Mouse (Mus musculus) hindbrain, embryonic 16.5 days (tissue): Measurements from ENCODE around the gene Jmjd1c. TPM values are rescaled to one million over a fixed set of nuclear protein-coding genes. Genes with fewer than 3 reads are reported as not detected.

Experiments used
- ATAC-seq: fragments of 200-750 bp; cut with Nextera tagmentation; 2 replicates; pipeline ENCODE4 v1.8.0; 2017; ENCODE audit warnings: moderate TSS enrichment, moderate library complexity
- H3K27ac ChIP-seq: fragments of 300-500 bp; sonication (generic); 2 replicates; pipeline ENCODE4 v1.5.1; 2014; ENCODE audit warnings: low read depth, mild to moderate bottlenecking, control low read depth, low read length, moderate library complexity
- H3K27me3 ChIP-seq: fragments of 300-500 bp; sonication (generic); replicated peaks from 2 replicates; pipeline ENCODE4 v1.6.1; 2014; ENCODE audit warnings: low read length; ENCODE audit not compliant: control insufficient read depth, insufficient read depth
- H3K36me3 ChIP-seq: fragments of 300-500 bp; sonication (generic); 2 replicates; pipeline ENCODE4 v1.6.1; 2014; ENCODE audit warnings: mild to moderate bottlenecking, low read length, moderate library complexity, mixed read lengths; ENCODE audit not compliant: control insufficient read depth, insufficient read depth
- H3K4me1 ChIP-seq: fragments of 300-500 bp; sonication (generic); 2 replicates; pipeline ENCODE4 v1.6.1; 2014; ENCODE audit warnings: low read depth, low read length; ENCODE audit not compliant: control insufficient read depth, insufficient read depth
- H3K4me2 ChIP-seq: fragments of 300-500 bp; sonication (generic); 2 replicates; pipeline ENCODE4 v1.6.1; 2014; ENCODE audit warnings: mild to moderate bottlenecking, low read length, control low read depth, moderate library complexity
- H3K4me3 ChIP-seq: fragments of 300-500 bp; sonication (generic); 2 replicates; pipeline ENCODE4 v1.5.1; 2014; ENCODE audit warnings: mild to moderate bottlenecking, low read length, control low read depth, moderate library complexity
- H3K9ac ChIP-seq: fragments of 300-500 bp; sonication (generic); 2 replicates; pipeline ENCODE4 v1.6.1; 2014; ENCODE audit warnings: low read depth, mild to moderate bottlenecking, control low read depth, low read length, moderate library complexity
- H3K9me3 ChIP-seq: fragments of 300-500 bp; sonication (generic); 2 replicates; pipeline ENCODE4 v1.6.1; 2014; ENCODE audit warnings: mild to moderate bottlenecking, low read length, moderate library complexity; ENCODE audit not compliant: control insufficient read depth
- WGBS: fragments of 180-500 bp; shearing (Covaris S2); extraction: QIAGEN DNeasy Blood & Tissue Kit; methylation state at CpG from one replicate; pipeline ENCODE4 v1.1.7; 2014; 5-methylcytosine and 5-hydroxymethylcytosine counted together
- polyA plus RNA-seq: library from polyadenylated mRNA; unstranded; fragments of >200 nt; fragmentation: Nextera tagmentation; extraction: Ambion mirVana; gene quantifications from 2 replicates; pipeline ENCODE4 v1.2.1, GENCODE M21; 2015

Jmjd1c gene
- polyA plus RNA-seq, 1 experiment from 2014 or later = 33.4 TPM

DNA sequence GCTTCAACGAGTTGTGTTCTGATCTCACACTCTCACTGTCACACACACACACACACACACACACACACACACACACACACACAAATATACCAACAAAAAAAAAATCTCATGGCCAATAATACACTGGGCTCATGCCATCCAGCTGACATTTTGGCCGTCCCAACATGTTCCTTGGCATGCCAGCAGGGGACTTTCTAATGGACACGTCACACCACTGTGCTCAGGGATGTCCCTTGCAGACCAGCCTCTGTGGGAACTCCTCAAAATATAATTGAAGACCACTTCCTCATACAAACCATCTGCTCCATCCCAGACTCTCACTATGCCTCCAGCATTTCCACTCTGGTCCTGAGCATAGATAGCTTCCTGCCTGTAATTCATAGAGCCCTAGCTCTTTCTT lies 29.5 kb upstream of the Jmjd1c start:
- Histone ChIP-seq H3K4me2 (no peak overlapping the region), H3K27ac (no peak overlapping the region; the same call in 1 of the 2 replicates), H3K4me3 (no peak overlapping the region), H3K4me1 (peaks cover 16% of the 10 kb centered on the region), H3K36me3 (no peaks in the 10 kb centered on the region), H3K9me3 (no peaks in the 10 kb centered on the region; the same call in 1 of the 2 replicates), H3K27me3 (no peaks in the 10 kb centered on the region), H3K9ac (no peak overlapping the region)
- 38% methylated on average over 3 of the region's 3 CpGs for WGBS
- ATAC-seq = peak; percentile 65; the same call in 1 of the 2 replicates

DNA sequence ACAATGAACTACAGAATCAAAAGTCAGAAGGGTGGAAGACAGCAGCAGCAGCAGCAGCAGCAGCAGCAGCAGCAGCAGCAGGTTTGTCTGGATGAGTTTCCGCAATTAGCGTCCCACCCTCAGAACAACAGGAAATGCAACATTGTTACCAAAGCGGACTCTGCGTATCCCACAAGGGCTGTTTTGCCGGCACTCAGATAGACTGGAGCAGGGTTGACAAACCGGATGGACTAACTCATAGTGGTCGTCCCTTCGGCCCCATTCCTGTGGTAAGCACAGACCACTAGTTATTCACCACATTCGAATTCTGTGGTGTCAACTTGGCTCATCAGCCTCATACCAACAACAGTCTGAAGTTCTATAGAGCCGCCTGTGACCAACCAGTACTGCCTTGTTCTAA lies 26.9 kb upstream of the Jmjd1c start:
- Histone ChIP-seq H3K4me2 (no peak overlapping the region), H3K4me1 (peaks cover 9% of the 10 kb centered on the region), H3K36me3 (no peaks in the 10 kb centered on the region), H3K27ac (no peak overlapping the region), H3K9ac (no peak overlapping the region), H3K9me3 (no peaks in the 10 kb centered on the region; the same call in 1 of the 2 replicates), H3K4me3 (no peak overlapping the region), H3K27me3 (no peaks in the 10 kb centered on the region)
- 89% methylated on average over 10 of the region's 10 CpGs for WGBS
- ATAC-seq = no peak

DNA sequence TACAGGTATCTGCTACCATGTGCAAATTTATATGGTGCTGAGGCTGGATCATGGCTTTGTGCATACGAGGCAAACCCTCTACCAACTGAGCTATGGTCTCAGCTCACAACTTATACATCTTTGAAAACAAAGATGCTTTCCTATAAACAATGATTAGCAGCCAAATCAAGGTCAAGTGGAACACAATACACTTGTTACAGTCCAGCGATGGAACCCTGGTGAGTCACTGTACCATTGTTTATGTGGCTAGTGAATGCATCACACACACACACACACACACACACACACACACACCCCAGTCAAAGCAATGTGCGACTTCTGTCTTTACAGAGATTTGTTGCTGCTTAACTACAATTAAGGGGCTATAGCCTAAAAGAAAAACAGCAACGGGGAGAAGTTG lies 24.5 kb upstream of the Jmjd1c start:
- Histone ChIP-seq H3K4me1 (peaks cover 3% of the 10 kb centered on the region), H3K9me3 (no peaks in the 10 kb centered on the region; the same call in 1 of the 2 replicates), H3K36me3 (no peaks in the 10 kb centered on the region), H3K4me2 (no peak overlapping the region), H3K27me3 (no peaks in the 10 kb centered on the region), H3K27ac (no peak overlapping the region), H3K9ac (no peak overlapping the region), H3K4me3 (no peak overlapping the region)
- ATAC-seq = no peak
- 73% methylated on average over 4 of the region's 4 CpGs for WGBS

DNA sequence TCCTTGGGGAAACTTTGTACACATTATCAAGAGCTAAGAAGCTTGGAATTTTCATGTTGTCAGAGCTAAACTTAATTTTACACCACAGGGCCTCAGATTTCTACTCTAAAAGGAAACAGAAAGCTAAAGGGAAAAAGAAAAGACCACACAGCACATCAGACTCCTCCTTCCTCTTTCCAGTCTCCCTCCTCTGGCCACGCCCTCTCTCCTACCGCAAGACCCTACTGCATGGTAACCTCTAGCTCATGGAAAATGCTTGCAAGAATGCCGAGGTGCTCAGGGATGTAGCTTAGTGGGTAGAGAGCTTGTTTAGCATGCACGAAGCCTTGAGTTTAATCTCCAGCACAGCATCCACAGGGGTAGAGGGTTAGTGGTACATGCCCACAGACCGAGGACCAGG lies 24.0 kb upstream of the Jmjd1c start:
- 91% methylated on average over 5 of the region's 5 CpGs for WGBS
- H3K9me3 ChIP-seq = no peaks in the 10 kb centered on the region; the same call in 1 of the 2 replicates
- H3K27me3 ChIP-seq = no peaks in the 10 kb centered on the region
- peaks cover 5% of the 10 kb centered on the region for H3K4me1 ChIP-seq
- no peaks in the 10 kb centered on the region for H3K36me3 ChIP-seq
- H3K27ac ChIP-seq = no peak overlapping the region
- H3K4me3 ChIP-seq = no peak overlapping the region
- H3K9ac ChIP-seq = no peak overlapping the region
- no peak for ATAC-seq
- H3K4me2 ChIP-seq = no peak overlapping the region

DNA sequence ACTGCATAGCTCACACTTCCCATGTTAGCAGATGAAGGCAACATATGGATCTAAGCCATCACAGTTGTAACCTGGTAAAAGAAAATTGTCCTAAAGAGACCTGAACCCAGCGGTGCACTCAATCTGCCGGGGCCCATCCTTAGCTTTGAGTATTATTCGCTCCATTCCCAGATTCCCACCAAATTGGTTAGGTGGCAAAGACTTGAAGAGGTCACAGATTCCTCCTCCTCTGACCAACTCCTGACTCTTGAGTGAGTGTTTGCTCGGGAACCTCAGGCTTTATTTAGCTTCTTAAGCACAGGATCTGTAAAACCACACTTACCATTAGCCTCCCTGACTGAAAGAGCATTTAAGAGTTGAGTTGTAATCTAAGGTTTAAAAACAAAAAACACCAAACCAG lies 23.3 kb upstream of the Jmjd1c start:
- H3K4me2 ChIP-seq = no peak overlapping the region
- ATAC-seq = no peak
- H3K4me1 ChIP-seq = peaks cover 5% of the 10 kb centered on the region
- WGBS = 89% methylated on average over 4 of the region's 4 CpGs
- no peaks in the 10 kb centered on the region; the same call in 1 of the 2 replicates for H3K9me3 ChIP-seq
- no peak overlapping the region for H3K27ac ChIP-seq
- H3K4me3 ChIP-seq = no peak overlapping the region
- no peaks in the 10 kb centered on the region for H3K27me3 ChIP-seq
- H3K9ac ChIP-seq = no peak overlapping the region
- no peaks in the 10 kb centered on the region for H3K36me3 ChIP-seq

DNA sequence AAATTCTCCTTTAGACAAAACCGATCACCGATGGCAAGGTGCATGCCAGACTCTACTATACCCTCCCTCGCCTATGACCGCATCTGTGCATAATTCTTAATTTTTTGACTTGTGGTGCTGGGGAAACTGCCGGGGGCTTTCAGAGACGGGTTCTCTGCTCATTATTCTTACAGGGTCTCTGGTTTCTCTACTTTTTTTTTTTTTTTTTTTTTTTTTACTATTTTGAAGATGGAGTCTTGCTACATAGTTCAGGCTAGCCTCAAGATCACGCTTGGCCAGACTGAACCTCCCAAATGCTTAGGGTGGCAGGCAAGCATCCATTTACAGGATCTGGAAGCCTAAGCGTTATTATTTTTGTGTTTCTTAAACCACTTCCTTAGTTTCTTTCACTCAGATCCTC lies 22.3 kb upstream of the Jmjd1c start:
- no peak for ATAC-seq

DNA sequence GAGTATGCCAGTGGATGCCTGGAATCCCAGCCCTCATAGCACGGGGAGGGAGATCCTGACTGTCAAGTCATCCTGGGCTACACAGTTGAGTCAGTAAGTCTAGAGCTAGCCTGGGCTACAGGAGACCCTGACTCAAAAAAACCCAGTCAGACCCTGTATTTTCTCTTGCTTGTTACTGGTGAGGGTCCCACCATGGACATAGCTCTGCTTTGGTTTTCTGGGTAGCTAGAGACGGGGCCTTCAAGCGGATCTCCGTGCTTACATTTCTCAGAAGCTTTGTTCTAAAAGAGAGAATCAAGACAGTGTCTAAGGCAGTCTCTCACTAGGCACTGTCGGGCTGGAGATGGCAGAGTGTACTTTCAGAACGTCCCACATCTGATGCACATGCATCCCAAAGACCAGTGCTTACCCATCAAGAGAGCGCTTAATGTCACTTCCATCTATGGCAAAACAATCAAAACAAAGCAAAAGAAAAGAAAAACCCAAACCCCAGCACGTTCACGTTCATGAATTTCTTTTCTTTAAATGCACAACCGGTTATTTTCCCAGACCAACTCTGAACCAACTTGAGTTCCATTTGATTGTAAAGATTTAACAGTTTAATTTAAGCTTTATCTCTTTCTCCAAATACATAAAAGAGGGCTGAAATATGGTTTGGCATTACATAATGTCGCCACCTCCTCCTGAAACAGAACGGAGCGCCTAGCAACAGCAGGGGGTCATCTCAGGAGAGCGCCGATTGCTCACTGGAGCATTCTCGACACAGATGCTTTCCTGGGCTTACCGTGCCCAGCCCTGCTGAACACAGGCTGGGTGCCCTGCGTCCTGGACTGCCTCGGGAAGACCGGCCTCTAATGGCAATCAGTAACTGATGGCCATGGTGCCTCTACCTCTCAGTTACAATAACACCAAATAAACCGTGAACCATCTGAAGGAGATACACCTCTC lies 19.7 kb upstream of the Jmjd1c start:
- H3K9ac ChIP-seq = no peak overlapping the region
- H3K36me3 ChIP-seq = no peaks in the 10 kb centered on the region
- 49% methylated on average over 21 of the region's 21 CpGs for WGBS
- H3K4me2 ChIP-seq = peak overlapping the region; percentile 30; the same call in 1 of the 2 replicates
- no peaks in the 10 kb centered on the region for H3K9me3 ChIP-seq
- ATAC-seq = no peak
- no peak overlapping the region for H3K4me3 ChIP-seq
- H3K27ac ChIP-seq = no peak overlapping the region
- H3K27me3 ChIP-seq = no peaks in the 10 kb centered on the region
- peaks cover 5% of the 10 kb centered on the region for H3K4me1 ChIP-seq

More for the DNA sequence above, 22.3 kb upstream of the Jmjd1c start:
- H3K27me3 ChIP-seq = no peaks in the 10 kb centered on the region
- 97% methylated on average over 8 of the region's 8 CpGs for WGBS
- H3K4me1 ChIP-seq = peaks cover 5% of the 10 kb centered on the region
- no peak overlapping the region for H3K4me2 ChIP-seq
- H3K27ac ChIP-seq = no peak overlapping the region
- no peak overlapping the region for H3K9ac ChIP-seq
- no peaks in the 10 kb centered on the region; the same call in 1 of the 2 replicates for H3K9me3 ChIP-seq
- H3K36me3 ChIP-seq = no peaks in the 10 kb centered on the region
- H3K4me3 ChIP-seq = no peak overlapping the region

DNA sequence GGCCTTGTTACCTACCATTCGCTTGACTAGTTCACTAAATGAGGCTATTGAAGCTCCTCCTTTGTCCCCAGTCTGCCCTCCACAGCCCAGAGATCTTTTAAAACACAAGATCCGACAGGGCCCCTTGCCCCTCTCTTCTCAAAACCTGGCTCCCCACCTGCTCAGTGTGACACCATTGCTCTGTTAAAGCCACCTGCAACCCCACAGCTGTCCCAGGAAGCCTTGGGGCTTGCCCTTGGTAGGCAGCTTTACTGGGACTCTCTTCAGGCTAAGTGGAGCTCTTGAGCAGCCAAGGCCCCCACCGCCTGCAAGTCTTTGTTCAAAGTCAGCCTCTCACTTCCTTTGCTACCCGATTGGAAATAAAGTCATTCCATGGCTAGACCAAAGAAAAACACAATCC lies 16.9 kb upstream of the Jmjd1c start:
- ATAC-seq = no peak
- no peak overlapping the region; the same call in 1 of the 2 replicates for H3K27ac ChIP-seq

DNA sequence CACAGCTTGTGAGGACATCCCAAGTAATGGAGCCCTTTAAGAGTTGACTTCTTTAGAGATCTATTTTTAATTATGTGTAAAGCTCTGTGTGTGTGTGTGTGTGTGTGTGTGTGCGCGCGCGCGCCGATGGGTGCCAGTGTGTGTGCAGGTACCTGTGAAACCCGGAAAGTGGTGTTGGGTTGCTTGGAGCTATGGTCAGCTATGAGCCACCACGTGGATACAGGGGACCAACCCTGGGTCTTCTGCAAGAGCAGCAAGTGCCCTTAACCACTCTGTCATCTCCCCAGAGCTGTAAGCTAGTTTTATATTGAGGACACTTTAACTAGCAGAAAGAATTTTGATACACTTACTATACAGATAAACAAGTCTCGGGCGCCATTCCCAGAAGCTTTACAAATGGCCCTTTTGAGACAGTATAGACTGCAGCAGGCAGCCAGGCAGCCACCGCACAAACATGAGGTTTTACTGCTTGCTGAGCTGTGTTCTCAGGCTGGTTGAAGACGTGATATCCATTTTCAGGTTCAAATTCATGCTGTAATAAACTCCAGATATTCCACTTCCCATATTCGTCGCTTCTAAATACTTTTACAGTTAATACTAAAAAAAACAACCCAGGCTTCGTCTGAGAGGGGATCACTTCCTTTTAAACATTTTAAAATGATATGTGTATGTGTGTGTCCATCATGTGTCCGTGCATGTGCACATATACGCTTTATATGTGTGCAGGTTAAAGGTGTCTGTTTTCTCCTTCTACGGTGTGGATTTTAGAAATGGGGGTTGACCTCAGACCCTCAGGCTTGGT lies 14.5 kb upstream of the Jmjd1c start:
- no peak overlapping the region for H3K4me2 ChIP-seq
- no peak overlapping the region for H3K4me3 ChIP-seq
- no peak overlapping the region for H3K27ac ChIP-seq
- H3K9ac ChIP-seq = no peak overlapping the region
- H3K4me1 ChIP-seq = peaks cover 4% of the 10 kb centered on the region
- 85% methylated on average over 18 of the region's 18 CpGs for WGBS
- H3K9me3 ChIP-seq = no peaks in the 10 kb centered on the region
- H3K36me3 ChIP-seq = no peaks in the 10 kb centered on the region
- no peak for ATAC-seq
- no peaks in the 10 kb centered on the region for H3K27me3 ChIP-seq

More for the DNA sequence above, 16.9 kb upstream of the Jmjd1c start:
- no peaks in the 10 kb centered on the region for H3K9me3 ChIP-seq
- no peak overlapping the region for H3K9ac ChIP-seq
- WGBS = 41% methylated on average over 4 of the region's 4 CpGs
- H3K36me3 ChIP-seq = no peaks in the 10 kb centered on the region
- H3K4me1 ChIP-seq = peaks cover 5% of the 10 kb centered on the region
- no peak overlapping the region for H3K4me3 ChIP-seq
- no peak overlapping the region for H3K4me2 ChIP-seq
- no peaks in the 10 kb centered on the region for H3K27me3 ChIP-seq
